Mouse (Mus musculus) limb, embryonic 13.5 days (tissue): ENCODE data around the gene Gm20388. TPM values are rescaled to one million over a fixed set of nuclear protein-coding genes. Genes with fewer than 3 reads are reported as not detected.

ENCODE experiments used
- ATAC-seq: fragments of 200-750 bp; cut with Nextera tagmentation; 2 replicates; pipeline ENCODE4 v1.8.0; 2017; ENCODE audit warnings: low read depth, moderate number of reproducible peaks, moderate TSS enrichment; ENCODE audit not compliant: low FRiP score
- H3K27ac ChIP-seq: fragments of 300-500 bp; sonication (generic); 2 replicates; pipeline ENCODE4 v1.5.1; 2015; ENCODE audit warnings: inconsistent platforms, mild to moderate bottlenecking, moderate library complexity
- H3K27me3 ChIP-seq: fragments of 300-500 bp; sonication (generic); 2 replicates; pipeline ENCODE4 v1.6.1; 2015; ENCODE audit warnings: mild to moderate bottlenecking, inconsistent platforms
- H3K36me3 ChIP-seq: fragments of 300-500 bp; sonication (generic); 2 replicates; pipeline ENCODE4 v1.6.1; 2015; ENCODE audit warnings: inconsistent platforms, mild to moderate bottlenecking, moderate library complexity
- H3K4me1 ChIP-seq: fragments of 300-500 bp; sonication (generic); 2 replicates; pipeline ENCODE4 v1.6.1; 2015; ENCODE audit warnings: inconsistent platforms
- H3K4me2 ChIP-seq: fragments of 300-500 bp; sonication (generic); replicated peaks from 2 replicates; pipeline ENCODE4 v1.6.1; 2015; ENCODE audit warnings: inconsistent platforms, mild to moderate bottlenecking, moderate library complexity
- H3K4me3 ChIP-seq: fragments of 300-500 bp; sonication (generic); 2 replicates; pipeline ENCODE4 v1.5.1; 2015; ENCODE audit warnings: moderate library complexity, mild to moderate bottlenecking, inconsistent platforms
- H3K9ac ChIP-seq: fragments of 300-500 bp; sonication (generic); 2 replicates; pipeline ENCODE4 v1.6.1; 2015; ENCODE audit warnings: mild to moderate bottlenecking, inconsistent platforms
- H3K9me3 ChIP-seq: fragments of 300-500 bp; sonication (generic); 2 replicates; pipeline ENCODE4 v1.6.1; 2016; ENCODE audit warnings: inconsistent platforms
- WGBS: fragments of 180-500 bp; shearing (Covaris S2); methylation state at CpG from one replicate; pipeline ENCODE4 v1.1.7; 2015; 5-methylcytosine and 5-hydroxymethylcytosine counted together
- polyA plus RNA-seq: library from polyadenylated mRNA; unstranded; fragments of >200 nt; fragmentation: Nextera tagmentation; extraction: Ambion mirVana; gene quantifications from 2 replicates; pipeline ENCODE4 v1.2.1, GENCODE M21; 2015

Gene Gm20388
- polyA plus RNA-seq, 1 experiment from 2014 or later: 7.1 TPM

DNA sequence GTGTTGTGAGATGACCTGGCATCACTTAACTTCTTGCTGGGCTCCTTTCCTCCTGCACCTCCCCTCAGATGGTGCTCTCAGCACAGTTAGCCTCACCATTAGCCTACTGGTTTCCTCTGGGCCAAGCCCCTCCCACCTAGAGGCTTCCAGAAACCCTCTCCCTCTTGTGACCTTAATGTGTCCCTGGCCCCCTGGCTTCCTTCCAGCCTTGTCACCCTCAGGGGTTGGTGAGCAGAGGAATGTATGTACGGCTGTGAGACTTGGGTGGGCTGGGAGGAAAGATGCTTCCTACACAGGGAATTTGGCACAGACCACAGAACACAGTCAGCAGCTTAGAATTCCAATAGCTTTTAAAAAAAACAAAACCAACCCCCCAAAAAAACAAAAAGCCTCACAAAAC is 1970.2 kb downstream of the Gm20388 start:
- H3K9ac ChIP-seq: no peak overlapping the region
- H3K27ac ChIP-seq: no peak overlapping the region
- no peak overlapping the region for H3K4me3 ChIP-seq
- no peaks in the 10 kb centered on the region for H3K9me3 ChIP-seq
- ATAC-seq: no peak
- WGBS: 23% methylated on average over 1 of the region's 1 CpGs
- no peaks in the 10 kb centered on the region for H3K27me3 ChIP-seq
- peaks cover 8% of the 10 kb centered on the region; the same call in 1 of the 2 replicates for H3K4me1 ChIP-seq
- no peak overlapping the region for H3K4me2 ChIP-seq
- peaks cover 45% of the 10 kb centered on the region for H3K36me3 ChIP-seq

DNA sequence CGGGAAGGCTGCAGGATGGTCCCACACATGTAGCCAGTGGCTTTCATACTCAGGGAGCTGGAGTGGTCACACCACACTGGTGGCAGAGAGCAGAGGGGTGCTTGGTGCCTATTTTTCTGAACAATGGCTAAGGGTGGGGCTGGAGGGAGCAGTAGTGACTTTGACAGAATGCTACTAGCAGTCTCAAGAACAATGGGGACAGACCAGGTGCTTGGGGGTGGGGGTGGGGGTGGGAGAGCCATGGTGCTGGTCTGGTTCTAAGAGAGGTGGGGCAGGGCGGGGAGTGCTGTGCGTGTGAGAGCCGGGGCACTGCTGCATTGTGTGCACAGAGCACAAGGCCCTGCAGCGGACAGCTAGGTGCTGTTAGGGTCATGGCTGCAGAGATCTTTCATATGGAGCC is 1971.3 kb downstream of the Gm20388 start:
- no peak for ATAC-seq
- WGBS: 85% methylated on average over 5 of the region's 5 CpGs

DNA sequence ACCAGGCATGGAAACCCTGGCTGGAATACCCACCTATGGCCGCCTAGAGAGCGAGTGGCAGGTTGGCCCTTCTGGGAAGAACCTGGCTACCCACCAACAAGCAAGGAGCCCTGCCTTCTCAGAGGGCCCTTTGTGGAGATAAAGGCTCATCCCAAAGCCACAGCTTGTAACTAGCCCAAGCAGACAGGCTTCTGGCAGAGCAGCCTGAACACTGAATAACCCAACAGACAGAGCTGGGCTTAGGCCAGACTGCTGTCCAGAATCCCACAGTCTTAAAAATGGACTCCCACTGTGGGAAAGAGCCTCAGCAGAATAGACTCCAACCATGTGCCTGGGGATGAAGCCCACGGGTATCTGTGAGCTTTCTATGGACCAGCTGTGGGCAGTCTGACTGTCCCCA is 1973.5 kb downstream of the Gm20388 start:
- Histone ChIP-seq H3K4me2 (no peak overlapping the region), H3K9me3 (no peaks in the 10 kb centered on the region), H3K4me3 (no peak overlapping the region), H3K27ac (no peak overlapping the region), H3K36me3 (peaks cover 70% of the 10 kb centered on the region), H3K9ac (no peak overlapping the region), H3K27me3 (no peaks in the 10 kb centered on the region), H3K4me1 (peaks cover 3% of the 10 kb centered on the region; the same call in 1 of the 2 replicates)
- 90% methylated on average over 3 of the region's 3 CpGs for WGBS
- no peak for ATAC-seq

More for the DNA sequence above, 1971.3 kb downstream of the Gm20388 start:
- H3K36me3 ChIP-seq: peaks cover 56% of the 10 kb centered on the region
- H3K4me1 ChIP-seq: peaks cover 3% of the 10 kb centered on the region; the same call in 1 of the 2 replicates
- H3K27ac ChIP-seq: no peak overlapping the region
- no peaks in the 10 kb centered on the region for H3K27me3 ChIP-seq
- H3K4me3 ChIP-seq: no peak overlapping the region
- H3K9me3 ChIP-seq: no peaks in the 10 kb centered on the region
- H3K9ac ChIP-seq: no peak overlapping the region
- H3K4me2 ChIP-seq: no peak overlapping the region

DNA sequence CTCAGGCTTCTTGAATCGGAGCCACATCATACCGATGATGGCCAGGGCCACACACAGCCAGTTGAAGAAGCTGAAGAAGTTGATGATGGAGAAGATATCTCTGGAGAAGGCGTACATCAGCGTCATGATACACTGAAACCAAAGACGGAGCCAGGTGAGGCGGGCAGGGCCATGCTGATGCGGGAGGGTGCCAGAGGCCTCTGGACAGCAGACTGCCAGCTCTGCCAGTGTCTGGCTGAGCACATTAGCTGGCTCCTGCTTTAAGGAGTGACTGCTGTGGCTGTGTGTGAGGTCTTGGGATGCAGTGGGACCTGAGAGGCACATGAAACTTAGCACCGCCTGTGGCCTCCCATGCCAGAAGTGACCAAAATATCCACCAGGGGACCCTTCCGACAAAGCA is 1974.4 kb downstream of the Gm20388 start:
- 94% methylated on average over 9 of the region's 9 CpGs for WGBS
- peaks cover 3% of the 10 kb centered on the region; the same call in 1 of the 2 replicates for H3K4me1 ChIP-seq
- no peak overlapping the region for H3K4me3 ChIP-seq
- peaks cover 70% of the 10 kb centered on the region for H3K36me3 ChIP-seq
- no peaks in the 10 kb centered on the region for H3K9me3 ChIP-seq
- H3K27ac ChIP-seq: no peak overlapping the region
- no peak overlapping the region for H3K9ac ChIP-seq
- no peaks in the 10 kb centered on the region for H3K27me3 ChIP-seq
- no peak overlapping the region for H3K4me2 ChIP-seq
- no peak for ATAC-seq

DNA sequence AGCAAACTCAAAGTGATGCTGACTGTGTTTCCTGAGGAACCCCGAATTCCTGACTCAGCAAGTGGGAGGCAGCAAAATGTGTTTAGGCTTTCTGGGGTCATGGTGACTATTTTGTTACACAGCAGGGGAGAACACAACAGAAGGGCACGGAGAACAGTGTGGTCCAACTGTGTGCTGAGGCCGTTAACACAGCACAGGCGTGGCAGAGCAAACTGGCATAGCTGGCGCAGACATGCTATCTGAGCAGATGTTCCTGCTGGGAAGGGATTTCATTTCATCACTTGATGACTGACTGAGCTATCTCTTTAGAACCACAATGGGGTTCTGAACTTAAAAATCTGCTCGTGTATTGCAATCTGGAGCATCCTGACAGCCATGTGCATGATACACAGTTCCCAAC is 1974.8 kb downstream of the Gm20388 start:
- no peaks in the 10 kb centered on the region for H3K27me3 ChIP-seq
- peaks cover 70% of the 10 kb centered on the region for H3K36me3 ChIP-seq
- peaks cover 3% of the 10 kb centered on the region; the same call in 1 of the 2 replicates for H3K4me1 ChIP-seq
- no peak for ATAC-seq
- H3K4me3 ChIP-seq: no peak overlapping the region
- H3K9me3 ChIP-seq: no peaks in the 10 kb centered on the region
- H3K9ac ChIP-seq: no peak overlapping the region
- H3K4me2 ChIP-seq: no peak overlapping the region
- no peak overlapping the region for H3K27ac ChIP-seq
- WGBS: 89% methylated on average over 6 of the region's 6 CpGs

GRCm38 (mm10) chr8:121887547-121887946 is 1976.9 kb downstream of the Gm20388 start:
- Histone ChIP-seq H3K9ac (no peak overlapping the region), H3K4me2 (no peak overlapping the region), H3K4me1 (no peaks in the 10 kb centered on the region), H3K36me3 (peaks cover 58% of the 10 kb centered on the region), H3K4me3 (no peak overlapping the region), H3K9me3 (no peaks in the 10 kb centered on the region), H3K27me3 (no peaks in the 10 kb centered on the region), H3K27ac (no peak overlapping the region)
- no peak for ATAC-seq
- 67% methylated on average over 1 of the region's 1 CpGs for WGBS

- H3K27ac ChIP-seq: no peak overlapping the region
- no peak overlapping the region for H3K9ac ChIP-seq
- H3K9me3 ChIP-seq: no peaks in the 10 kb centered on the region
- H3K4me3 ChIP-seq: no peak overlapping the region
- no peaks in the 10 kb centered on the region for H3K27me3 ChIP-seq
- 83% methylated on average over 1 of the region's 1 CpGs for WGBS
- no peak for ATAC-seq
- H3K4me2 ChIP-seq: no peak overlapping the region
- peaks cover 44% of the 10 kb centered on the region for H3K36me3 ChIP-seq
- H3K4me1 ChIP-seq: no peaks in the 10 kb centered on the region
Observed at GRCm38 (mm10) chr8:121889317-121889716, 1978.7 kb downstream of the Gm20388 start.

- Histone ChIP-seq H3K9ac (no peak overlapping the region), H3K4me2 (no peak overlapping the region), H3K36me3 (peaks cover 43% of the 10 kb centered on the region), H3K27me3 (no peaks in the 10 kb centered on the region), H3K9me3 (no peaks in the 10 kb centered on the region), H3K4me3 (no peak overlapping the region), H3K4me1 (no peaks in the 10 kb centered on the region), H3K27ac (no peak overlapping the region)
- ATAC-seq: no peak
- WGBS: 82% methylated on average over 15 of the region's 15 CpGs
Observed at GRCm38 (mm10) chr8:121889810-121890785, 1979.5 kb downstream of the Gm20388 start.

GRCm38 (mm10) chr8:121892875-121893274 is 1982.2 kb downstream of the Gm20388 start:
- no peak overlapping the region for H3K27ac ChIP-seq
- ATAC-seq: no peak
- H3K9me3 ChIP-seq: no peaks in the 10 kb centered on the region
- H3K4me1 ChIP-seq: peaks cover 8% of the 10 kb centered on the region
- WGBS: 90% methylated on average over 5 of the region's 5 CpGs
- H3K4me2 ChIP-seq: no peak overlapping the region
- no peak overlapping the region for H3K4me3 ChIP-seq
- peaks cover 21% of the 10 kb centered on the region for H3K36me3 ChIP-seq
- H3K27me3 ChIP-seq: no peaks in the 10 kb centered on the region
- no peak overlapping the region for H3K9ac ChIP-seq

DNA sequence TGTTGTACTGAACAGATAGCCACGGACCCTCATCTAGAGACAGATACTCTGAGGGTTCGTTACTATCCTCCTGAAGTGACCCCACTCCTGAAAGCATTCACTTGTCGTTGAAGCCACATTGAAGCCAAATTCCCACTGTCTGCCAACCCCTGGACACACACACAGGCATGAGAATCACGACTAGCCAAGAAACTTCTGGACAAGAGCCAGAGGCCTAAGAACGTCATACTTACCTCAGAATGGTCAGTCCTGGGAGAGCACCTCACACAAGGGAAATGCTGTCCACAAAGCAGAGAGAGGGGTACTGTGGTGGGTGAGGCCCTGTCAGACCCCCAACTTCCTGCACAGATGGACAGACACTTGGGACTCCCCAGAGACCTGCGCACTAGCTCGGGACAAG is 1985.3 kb downstream of the Gm20388 start:
- no peaks in the 10 kb centered on the region for H3K9me3 ChIP-seq
- no peaks in the 10 kb centered on the region for H3K27me3 ChIP-seq
- H3K4me3 ChIP-seq: no peak overlapping the region
- H3K4me2 ChIP-seq: no peak overlapping the region
- no peak for ATAC-seq
- peaks cover 22% of the 10 kb centered on the region for H3K4me1 ChIP-seq
- no peak overlapping the region for H3K9ac ChIP-seq
- no peak overlapping the region for H3K27ac ChIP-seq
- 86% methylated on average over 7 of the region's 7 CpGs for WGBS
- H3K36me3 ChIP-seq: peaks cover 16% of the 10 kb centered on the region

GRCm38 (mm10) chr8:121896476-121897145 is 1986.0 kb downstream of the Gm20388 start:
- Histone ChIP-seq H3K4me3 (no peak overlapping the region), H3K36me3 (peaks cover 16% of the 10 kb centered on the region), H3K9me3 (no peaks in the 10 kb centered on the region), H3K4me2 (no peak overlapping the region), H3K4me1 (peaks cover 25% of the 10 kb centered on the region), H3K27me3 (no peaks in the 10 kb centered on the region), H3K9ac (peak overlapping the region; percentile 20), H3K27ac (no peak overlapping the region)
- no peak for ATAC-seq
- WGBS: 54% methylated on average over 12 of the region's 12 CpGs

GRCm38 (mm10) chr8:121897205-121897604 is 1986.6 kb downstream of the Gm20388 start:
- ATAC-seq: no peak
- Histone ChIP-seq H3K4me2 (no peak overlapping the region), H3K9me3 (no peaks in the 10 kb centered on the region), H3K36me3 (peaks cover 16% of the 10 kb centered on the region), H3K4me1 (peaks cover 31% of the 10 kb centered on the region), H3K27me3 (no peaks in the 10 kb centered on the region), H3K4me3 (no peak overlapping the region), H3K27ac (no peak overlapping the region), H3K9ac (no peak overlapping the region; the same call in 1 of the 2 replicates)
- WGBS: 75% methylated on average over 9 of the region's 9 CpGs
